Mouse (Mus musculus): ENCODE measurements around the gene Gm42791. TPM values are rescaled to one million over a fixed set of nuclear protein-coding genes. Genes with fewer than 3 reads are reported as not detected.

The Gm42791 gene
- total RNA-seq, 2 experiments from 2014 or later: 34.0 to 39.1 TPM

- TF ChIP-seq CTCF (IDR thresholded peaks at IDR 0.05): no peak
- DNase-seq (ENCODE audit: extremely low spot score in 1 of 2, low spot score in 2 of 2): no peak
- no peak overlapping the region for H3K27ac ChIP-seq
- H3K4me3 ChIP-seq: no peak overlapping the region
- intact Hi-C loops (cut with DNase I): no loop called here
Observed at GRCm38 (mm10) chr5:148857522-148857921, 137.4 kb downstream of the Gm42791 start.

- intact Hi-C loops (cut with DNase I): no loop called here
- Histone ChIP-seq H3K27ac (no peak overlapping the region), H3K4me3 (no peak overlapping the region)
- no peak for TF ChIP-seq CTCF (IDR thresholded peaks at IDR 0.05)
- no peak for DNase-seq (ENCODE audit: extremely low spot score in 1 of 2, low spot score in 2 of 2)
Observed at GRCm38 (mm10) chr5:148855047-148855446, 139.9 kb downstream of the Gm42791 start.

GRCm38 (mm10) chr5:148854166-148854565 is 140.8 kb downstream of the Gm42791 start:
- H3K27ac ChIP-seq: no peak overlapping the region
- intact Hi-C loops (cut with DNase I): no loop called here
- no peak overlapping the region for H3K4me3 ChIP-seq
- no peak for TF ChIP-seq CTCF (IDR thresholded peaks at IDR 0.05)
- DNase-seq (ENCODE audit: extremely low spot score in 1 of 2, low spot score in 2 of 2): peak in 1 of 2 experiments; percentile 23

- no peak for TF ChIP-seq CTCF (IDR thresholded peaks at IDR 0.05)
- Histone ChIP-seq H3K4me3 (no peak overlapping the region), H3K27ac (no peak overlapping the region)
- intact Hi-C loops (cut with DNase I): no loop called here
- no peak for DNase-seq (ENCODE audit: extremely low spot score in 1 of 2, low spot score in 2 of 2)
Observed at GRCm38 (mm10) chr5:148849516-148849915, 145.4 kb downstream of the Gm42791 start.

- no peak for DNase-seq (ENCODE audit: extremely low spot score in 1 of 2, low spot score in 2 of 2)
- Histone ChIP-seq H3K27ac (no peak overlapping the region), H3K4me3 (no peak overlapping the region)
- TF ChIP-seq CTCF (IDR thresholded peaks at IDR 0.05): no peak; the same call in none of the 2 replicates
- intact Hi-C loops (cut with DNase I): no loop called here
Observed at GRCm38 (mm10) chr5:148847032-148847431, 147.9 kb downstream of the Gm42791 start.

Other genes with a start within 250 kb of the Gm42791 start
- gene Katnal1, start 65.8 kb downstream of the Gm42791 start, total RNA-seq (2021): 10 to 100 TPM; 76.6 to 78.1 TPM
- gene Uspl1, start 189.2 kb upstream of the Gm42791 start, total RNA-seq (2021): 10 to 100 TPM; 40.6 to 44.1 TPM
- 100 to 1,000 TPM; 125 to 128 TPM for gene Hmgb1, start 189.3 kb upstream of the Gm42791 start, total RNA-seq (2021)